Mouse (Mus musculus): ENCODE measurements around the gene Vwa8. TPM values are rescaled to one million over a fixed set of nuclear protein-coding genes. Genes with fewer than 3 reads are reported as not detected.

Gene Vwa8
- total and polyA plus RNA-seq, 3 experiments: 12.4 to 17.5 (median 15.9) TPM

GRCm38 (mm10) chr14:79160966-79161365 is 312.1 kb downstream of the Vwa8 start:
- in situ Hi-C loops (cut with MboI; ENCODE audit: low pct_ligation_motif_present, low pct_unique_long_range_greater_than_20kb, low sequenced_read_pairs) (no loop called here), dilution Hi-C loops (cut with MboI; ENCODE audit: extremely low pct_ligation_motif_present, extremely low pct_unique_long_range_greater_than_20kb, low sequenced_read_pairs) (no loop called here)
- TF ChIP-seq PAX5 (IDR thresholded peaks at IDR 0.05; ENCODE audit: low read length) (no peak), USF2 (conservative IDR thresholded peaks at IDR 0.05; ENCODE audit: low read depth, low read length) (no peak), UBTF (IDR thresholded peaks at IDR 0.05; ENCODE audit: low read depth, low read length) (no peak), POLR2A (IDR thresholded peaks at IDR 0.05; ENCODE audit: low read depth, low read length) (no peak), CHD2 (IDR thresholded peaks at IDR 0.05; ENCODE audit: low read length) (no peak), IRF4 (IDR thresholded peaks at IDR 0.05; ENCODE audit: low read depth, low read length) (no peak), ELF1 (IDR thresholded peaks at IDR 0.05; ENCODE audit: low read depth, low read length) (no peak), MYC (IDR thresholded peaks at IDR 0.05; ENCODE audit: low read depth, low read length) (no peak)
- no peaks in the 10 kb centered on the region for H3K9me3 ChIP-seq (replicated peaks; ENCODE audit: low read length)
- no peak overlapping the region for H3K9ac ChIP-seq (ENCODE audit: insufficient read depth, low read depth)
- H3K4me2 ChIP-seq (ENCODE audit: insufficient read depth, low read depth, poor library complexity, severe bottlenecking): no peak overlapping the region
- H3K27me3 ChIP-seq (replicated peaks): no peaks in the 10 kb centered on the region
- peaks cover 0 to 10% of the 10 kb centered on the region in 2 experiments; a peak in 2 of 4 replicates for H3K4me1 ChIP-seq (ENCODE audit: control insufficient read depth in 1 of 2, insufficient read depth in 2 of 2)
- H3K27ac ChIP-seq (ENCODE audit: insufficient read depth, low read depth): no peak overlapping the region
- H3K4me3 ChIP-seq (replicated peaks in 1 of 3; ENCODE audit: low read depth in 2 of 3, low read length in 2 of 3, poor library complexity in 1 of 3): no peak overlapping the region
- DNase-seq (ENCODE audit: extremely low read depth): no peak
- H3K36me3 ChIP-seq (replicated peaks in 1 of 2; ENCODE audit: control insufficient read depth in 1 of 2, insufficient read depth in 1 of 2, low read length in 1 of 2): peaks cover 10 to 69% of the 10 kb centered on the region in 2 experiments
- no peaks in the 10 kb centered on the region for H3K79me2 ChIP-seq (replicated peaks; ENCODE audit: control insufficient read depth, extremely low read depth, insufficient read depth, poor library complexity, severe bottlenecking)

DNA sequence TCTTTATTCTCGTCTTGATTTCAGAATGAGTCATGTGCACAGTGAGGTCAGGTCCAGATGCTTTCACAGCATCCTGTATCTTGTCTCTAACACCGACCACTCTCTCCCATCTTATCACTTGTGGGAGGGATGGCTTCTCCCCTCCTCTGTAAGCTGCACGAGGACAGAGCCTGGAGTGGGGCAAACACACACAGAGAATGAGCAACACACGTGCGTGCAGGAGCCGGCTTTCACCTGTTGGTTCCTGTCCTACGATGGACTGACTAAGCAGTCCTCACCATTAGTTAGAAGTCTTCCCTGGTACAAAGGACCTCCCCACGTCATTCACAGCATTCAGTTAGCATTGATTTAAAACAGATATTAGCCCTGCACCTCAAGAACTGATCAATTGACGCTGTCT is 312.9 kb downstream of the Vwa8 start:
- H3K9me3 ChIP-seq (replicated peaks; ENCODE audit: low read length): no peaks in the 10 kb centered on the region
- DNase-seq (ENCODE audit: extremely low read depth): no peak
- H3K4me3 ChIP-seq (replicated peaks in 1 of 3; ENCODE audit: low read depth in 2 of 3, low read length in 2 of 3, poor library complexity in 1 of 3): no peak overlapping the region
- TF ChIP-seq KAT2A (IDR thresholded peaks at IDR 0.05; ENCODE audit: insufficient replicate concordance, low read length): no peak
- TF ChIP-seq TBP (conservative IDR thresholded peaks at IDR 0.05; ENCODE audit: low read depth, low read length): no peak
- TF ChIP-seq PAX5 (IDR thresholded peaks at IDR 0.05; ENCODE audit: low read length): no peak
- TF ChIP-seq TCF12 (IDR thresholded peaks at IDR 0.05; ENCODE audit: low read depth, low read length): no peak
- TF ChIP-seq E2F4 (IDR thresholded peaks at IDR 0.05; ENCODE audit: insufficient replicate concordance, low read depth, low read length): no peak
- no peak for TF ChIP-seq RAD21 (IDR thresholded peaks at IDR 0.05; ENCODE audit: low read depth, low read length)
- TF ChIP-seq MAZ (IDR thresholded peaks at IDR 0.05; ENCODE audit: low read depth, low read length): no peak
- no peak for TF ChIP-seq SMC3 (IDR thresholded peaks at IDR 0.05; ENCODE audit: low read depth, low read length)
- no peak for TF ChIP-seq CHD2 (IDR thresholded peaks at IDR 0.05; ENCODE audit: low read length)
- TF ChIP-seq ETS1 (conservative IDR thresholded peaks at IDR 0.05; ENCODE audit: low read depth, low read length): no peak
- no peak for TF ChIP-seq ELF1 (IDR thresholded peaks at IDR 0.05; ENCODE audit: low read depth, low read length)
- no peak for TF ChIP-seq MEF2A (IDR thresholded peaks at IDR 0.05; ENCODE audit: borderline replicate concordance, low read depth, low read length)
- TF ChIP-seq IRF4 (IDR thresholded peaks at IDR 0.05; ENCODE audit: low read depth, low read length): no peak
- no peak for TF ChIP-seq MAFK (IDR thresholded peaks at IDR 0.05; ENCODE audit: insufficient replicate concordance, low read length)
- H3K4me1 ChIP-seq (ENCODE audit: control insufficient read depth in 1 of 2, insufficient read depth in 2 of 2): peaks cover 0 to 10% of the 10 kb centered on the region in 2 experiments; a peak in 2 of 4 replicates
- no peak overlapping the region for H3K4me2 ChIP-seq (ENCODE audit: insufficient read depth, low read depth, poor library complexity, severe bottlenecking)
- in situ Hi-C loops (cut with MboI; ENCODE audit: low pct_ligation_motif_present, low pct_unique_long_range_greater_than_20kb, low sequenced_read_pairs) (no loop called here), dilution Hi-C loops (cut with MboI; ENCODE audit: extremely low pct_ligation_motif_present, extremely low pct_unique_long_range_greater_than_20kb, low sequenced_read_pairs) (no loop called here)
- no peaks in the 10 kb centered on the region for H3K27me3 ChIP-seq (replicated peaks)
- no peak overlapping the region for H3K9ac ChIP-seq (ENCODE audit: insufficient read depth, low read depth)
- H3K36me3 ChIP-seq (replicated peaks in 1 of 2; ENCODE audit: control insufficient read depth in 1 of 2, insufficient read depth in 1 of 2, low read length in 1 of 2): peaks cover 10 to 71% of the 10 kb centered on the region in 2 experiments
- H3K27ac ChIP-seq (ENCODE audit: insufficient read depth, low read depth): no peak overlapping the region
- no peaks in the 10 kb centered on the region for H3K79me2 ChIP-seq (replicated peaks; ENCODE audit: control insufficient read depth, extremely low read depth, insufficient read depth, poor library complexity, severe bottlenecking)

Data from CH12.LX (cell line).